Mouse (Mus musculus) cerebellum, adult 2 months (tissue): ENCODE measurements at regions not wholly inside any gene's neighbourhood (a gene's known extent, or its start where the extent isn't known, plus 50 kb on each side); places are given as distances from the start of the nearest gene placed in this dataset.

Experiments
- DNase-seq, 2 experiments: peaks; one replicate each; pipeline ENCODE4 v3.0.0; 2021
- H3K27ac ChIP-seq: fragments of 200-500 bp; 2 replicates; pipeline ENCODE4 v1.5.1; 2012; ENCODE audit warnings: low read length, control low read depth, inconsistent platforms; ENCODE audit not compliant: insufficient read depth
- H3K27me3 ChIP-seq: fragments of 200-500 bp; 2 replicates; pipeline ENCODE4 v1.6.1; 2012; ENCODE audit warnings: inconsistent platforms, mild to moderate bottlenecking, low read length, moderate library complexity; ENCODE audit not compliant: control insufficient read depth, insufficient read depth
- H3K4me1 ChIP-seq: fragments of 200-500 bp; 2 replicates; pipeline ENCODE4 v1.6.1; 2011; ENCODE audit warnings: low read length; ENCODE audit not compliant: control insufficient read depth, insufficient read depth
- H3K4me3 ChIP-seq: fragments of 200-500 bp; replicated peaks from 2 replicates; pipeline ENCODE3; 2011; ENCODE audit warnings: mild to moderate bottlenecking, low read depth, low read length, control low read depth; ENCODE audit not compliant: insufficient read depth
- CTCF ChIP-seq: fragments of 200-500 bp; IDR thresholded peaks from 2 replicates; pipeline ENCODE4 v1.5.1; 2011; ENCODE audit warnings: low read depth, mild to moderate bottlenecking, control low read depth, low read length, moderate library complexity, borderline replicate concordance; ENCODE audit not compliant: insufficient read depth
- POLR2A ChIP-seq: fragments of 200-500 bp; IDR thresholded peaks from 2 replicates; pipeline ENCODE4 v1.6.1; 2011; ENCODE audit warnings: low read length, control low read depth, borderline replicate concordance; ENCODE audit not compliant: insufficient read depth
- WGBS: fragments of 180-500 bp; shearing (Covaris S2); methylation state at CpG from one replicate; pipeline ENCODE4 v1.1.7; 2018; 5-methylcytosine and 5-hydroxymethylcytosine counted together

GRCm38 (mm10) chr5:51665241-51665640 lies 97.7 kb upstream of the Ppargc1a start:
- TF ChIP-seq CTCF, result no peak
- H3K27me3 ChIP-seq, result no peaks in the 10 kb centered on the region; the same call in 1 of the 2 replicates
- H3K4me3 ChIP-seq, result no peak overlapping the region
- H3K4me1 ChIP-seq, result no peaks in the 10 kb centered on the region
- no peak overlapping the region for H3K27ac ChIP-seq
- no peak for DNase-seq
- WGBS, result 33% methylated on average over 6 of the region's 6 CpGs

GRCm38 (mm10) chr5:51658232-51658896 lies 90.8 kb upstream of the Ppargc1a start:
- TF ChIP-seq POLR2A (no peak), CTCF (no peak)
- H3K27ac ChIP-seq, result no peak overlapping the region
- WGBS, result 64% methylated on average over 6 of the region's 6 CpGs

DNA sequence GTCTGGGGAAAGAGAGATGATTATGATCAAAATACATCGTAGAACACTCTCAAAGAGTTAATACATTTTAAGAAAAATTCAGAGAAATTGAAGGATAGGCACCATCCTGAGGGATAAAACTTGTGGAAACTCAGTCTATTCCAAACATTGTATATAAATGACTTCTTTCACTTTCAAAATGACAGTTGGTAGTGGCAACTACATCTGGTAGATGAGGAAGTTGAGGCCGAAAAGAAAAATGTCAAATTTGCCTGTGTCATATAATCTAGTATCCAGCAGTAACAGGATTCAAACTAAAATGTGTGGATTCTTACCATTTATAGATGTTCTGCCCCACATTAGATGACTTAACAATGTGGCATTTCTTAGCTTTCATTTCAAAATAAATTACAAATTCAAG lies 86.0 kb upstream of the Ppargc1a start:
- H3K4me1 ChIP-seq, result no peaks in the 10 kb centered on the region
- H3K27ac ChIP-seq, result no peak overlapping the region
- WGBS, result 92% methylated on average over 2 of the region's 2 CpGs
- TF ChIP-seq CTCF (no peak), POLR2A (no peak)
- no peaks in the 10 kb centered on the region for H3K27me3 ChIP-seq
- no peak for DNase-seq
- no peak overlapping the region for H3K4me3 ChIP-seq

More at GRCm38 (mm10) chr5:51658232-51658896, 90.8 kb upstream of the Ppargc1a start:
- no peaks in the 10 kb centered on the region for H3K27me3 ChIP-seq
- no peaks in the 10 kb centered on the region for H3K4me1 ChIP-seq
- H3K4me3 ChIP-seq, result no peak overlapping the region
- no peak for DNase-seq

- DNase-seq, result peak in 1 of 2 experiments; percentile 16
- WGBS, result 21% methylated on average over 5 of the region's 5 CpGs
- H3K4me1 ChIP-seq, result peaks cover 4% of the 10 kb centered on the region; the same call in 1 of the 2 replicates
- TF ChIP-seq POLR2A, result no peak
- no peak for TF ChIP-seq CTCF
- no peak overlapping the region for H3K27ac ChIP-seq
- no peaks in the 10 kb centered on the region for H3K27me3 ChIP-seq
- no peak overlapping the region for H3K4me3 ChIP-seq
Observed at GRCm38 (mm10) chr5:51624400-51624799, 56.9 kb upstream of the Ppargc1a start.
